Mouse (Mus musculus) heart, embryonic 13.5 days (tissue): ENCODE measurements at regions not wholly inside any gene's neighbourhood (a gene's known extent, or its start where the extent isn't known, plus 50 kb on each side); places are given as distances from the start of the nearest gene placed in this dataset.

ENCODE experiments used
- ATAC-seq: fragments of 200-750 bp; cut with Nextera tagmentation; 2 replicates; pipeline ENCODE4 v1.8.0; 2017; ENCODE audit warnings: moderate TSS enrichment; ENCODE audit not compliant: insufficient number of reproducible peaks, low FRiP score, low TSS enrichment; ENCODE audit errors: extremely low read depth
- H3K27ac ChIP-seq: fragments of 300-500 bp; sonication (generic); replicated peaks from 2 replicates; pipeline ENCODE4 v1.5.1; 2015; ENCODE audit warnings: moderate library complexity, mild to moderate bottlenecking, inconsistent platforms
- H3K27me3 ChIP-seq: fragments of 300-500 bp; sonication (generic); replicated peaks from 2 replicates; pipeline ENCODE4 v1.6.1; 2015; ENCODE audit warnings: mild to moderate bottlenecking, inconsistent platforms
- H3K36me3 ChIP-seq: fragments of 300-500 bp; sonication (generic); 2 replicates; pipeline ENCODE4 v1.6.1; 2015; ENCODE audit warnings: mild to moderate bottlenecking, inconsistent platforms
- H3K4me1 ChIP-seq: fragments of 300-500 bp; sonication (generic); 2 replicates; pipeline ENCODE4 v1.6.1; 2015; ENCODE audit warnings: inconsistent platforms
- H3K4me2 ChIP-seq: fragments of 300-500 bp; sonication (generic); 2 replicates; pipeline ENCODE4 v1.6.1; 2015; ENCODE audit warnings: inconsistent platforms, mild to moderate bottlenecking, moderate library complexity
- H3K4me3 ChIP-seq: fragments of 300-500 bp; sonication (generic); 2 replicates; pipeline ENCODE4 v1.5.1; 2015; ENCODE audit warnings: moderate library complexity, mild to moderate bottlenecking, inconsistent platforms
- H3K9ac ChIP-seq: fragments of 300-500 bp; sonication (generic); 2 replicates; pipeline ENCODE4 v1.6.1; 2015; ENCODE audit warnings: inconsistent platforms, mild to moderate bottlenecking, moderate library complexity
- H3K9me3 ChIP-seq: fragments of 300-500 bp; sonication (generic); 2 replicates; pipeline ENCODE4 v1.6.1; 2016; ENCODE audit warnings: inconsistent platforms
- WGBS: fragments of 180-500 bp; shearing (Covaris S2); methylation state at CpG from one replicate; pipeline ENCODE4 v1.1.7; 2015; ENCODE audit warnings: mixed read lengths; 5-methylcytosine and 5-hydroxymethylcytosine counted together

GRCm38 (mm10) chr1:165086131-165086530, 74.4 kb downstream of the Tbx19 start:
- no peak for ATAC-seq
- no peaks in the 10 kb centered on the region for H3K27me3 ChIP-seq
- no peak overlapping the region for H3K9ac ChIP-seq
- H3K4me3 ChIP-seq, result no peak overlapping the region
- no peaks in the 10 kb centered on the region for H3K36me3 ChIP-seq
- H3K4me1 ChIP-seq, result peaks cover 18% of the 10 kb centered on the region
- 82% methylated on average over 3 of the region's 3 CpGs for WGBS
- 0 out of 2 replicates have a peak, but pooled peaks cover 6% of the 10 kb centered on the region for H3K9me3 ChIP-seq
- H3K4me2 ChIP-seq, result no peak overlapping the region
- no peak overlapping the region for H3K27ac ChIP-seq

- Histone ChIP-seq H3K9me3 (0 out of 2 replicates have a peak, but pooled peaks cover 7% of the 10 kb centered on the region), H3K36me3 (no peaks in the 10 kb centered on the region), H3K4me3 (no peak overlapping the region), H3K4me1 (peaks cover 10% of the 10 kb centered on the region), H3K27me3 (no peaks in the 10 kb centered on the region), H3K27ac (no peak overlapping the region), H3K9ac (no peak overlapping the region), H3K4me2 (no peak overlapping the region)
- ATAC-seq, result no peak
- WGBS, result 86% methylated on average over 9 of the region's 9 CpGs
Observed at GRCm38 (mm10) chr1:165084753-165085152, 75.8 kb downstream of the Tbx19 start.

GRCm38 (mm10) chr1:165084179-165084578, 76.4 kb downstream of the Tbx19 start:
- no peaks in the 10 kb centered on the region for H3K27me3 ChIP-seq
- H3K27ac ChIP-seq, result no peak overlapping the region
- 75% methylated on average over 6 of the region's 6 CpGs for WGBS
- H3K9ac ChIP-seq, result no peak overlapping the region
- peaks cover 8% of the 10 kb centered on the region; the same call in 1 of the 2 replicates for H3K9me3 ChIP-seq
- no peaks in the 10 kb centered on the region for H3K36me3 ChIP-seq
- H3K4me3 ChIP-seq, result no peak overlapping the region
- H3K4me1 ChIP-seq, result peaks cover 4% of the 10 kb centered on the region
- ATAC-seq, result no peak
- H3K4me2 ChIP-seq, result no peak overlapping the region

GRCm38 (mm10) chr1:165080351-165080750, 80.2 kb downstream of the Tbx19 start:
- 82% methylated on average over 9 of the region's 9 CpGs for WGBS
- no peak overlapping the region for H3K4me3 ChIP-seq
- H3K4me2 ChIP-seq, result no peak overlapping the region
- no peak for ATAC-seq
- no peaks in the 10 kb centered on the region for H3K27me3 ChIP-seq
- H3K9ac ChIP-seq, result no peak overlapping the region
- H3K9me3 ChIP-seq, result peaks cover 12% of the 10 kb centered on the region; the same call in 1 of the 2 replicates
- peaks cover 17% of the 10 kb centered on the region for H3K4me1 ChIP-seq
- H3K36me3 ChIP-seq, result no peaks in the 10 kb centered on the region
- H3K27ac ChIP-seq, result no peak overlapping the region

GRCm38 (mm10) chr1:165077313-165077712, 83.3 kb downstream of the Tbx19 start:
- no peaks in the 10 kb centered on the region for H3K36me3 ChIP-seq
- H3K9ac ChIP-seq, result no peak overlapping the region
- no peak overlapping the region for H3K4me2 ChIP-seq
- no peak overlapping the region for H3K27ac ChIP-seq
- peaks cover 12% of the 10 kb centered on the region; the same call in 1 of the 2 replicates for H3K9me3 ChIP-seq
- WGBS, result 62% methylated on average over 4 of the region's 4 CpGs
- H3K4me1 ChIP-seq, result peaks cover 20% of the 10 kb centered on the region
- H3K4me3 ChIP-seq, result no peak overlapping the region
- no peaks in the 10 kb centered on the region for H3K27me3 ChIP-seq
- ATAC-seq, result no peak

GRCm38 (mm10) chr1:165075301-165076082, 85.1 kb downstream of the Tbx19 start:
- WGBS, result 46% methylated on average over 5 of the region's 5 CpGs
- no peak overlapping the region for H3K4me2 ChIP-seq
- H3K9me3 ChIP-seq, result peaks cover 5% of the 10 kb centered on the region; the same call in 1 of the 2 replicates
- peak overlapping the region; percentile 11; the same call in 1 of the 2 replicates for H3K9ac ChIP-seq
- H3K27me3 ChIP-seq, result no peaks in the 10 kb centered on the region
- H3K4me3 ChIP-seq, result no peak overlapping the region
- no peaks in the 10 kb centered on the region for H3K36me3 ChIP-seq
- ATAC-seq, result no peak
- peaks cover 20% of the 10 kb centered on the region for H3K4me1 ChIP-seq
- peak overlapping the region; percentile 24 for H3K27ac ChIP-seq

GRCm38 (mm10) chr1:165071831-165072491, 88.6 kb downstream of the Tbx19 start:
- Histone ChIP-seq H3K9ac (no peak overlapping the region), H3K27ac (no peak overlapping the region), H3K27me3 (no peaks in the 10 kb centered on the region), H3K4me2 (no peak overlapping the region), H3K4me3 (no peak overlapping the region), H3K36me3 (no peaks in the 10 kb centered on the region), H3K4me1 (peaks cover 14% of the 10 kb centered on the region), H3K9me3 (no peaks in the 10 kb centered on the region)
- 80% methylated on average over 4 of the region's 4 CpGs for WGBS
- ATAC-seq, result no peak

GRCm38 (mm10) chr1:165064981-165065380, 95.6 kb downstream of the Tbx19 start:
- Histone ChIP-seq H3K9ac (no peak overlapping the region), H3K27ac (no peak overlapping the region), H3K9me3 (no peaks in the 10 kb centered on the region), H3K4me3 (no peak overlapping the region), H3K4me2 (no peak overlapping the region), H3K27me3 (no peaks in the 10 kb centered on the region), H3K4me1 (no peaks in the 10 kb centered on the region), H3K36me3 (no peaks in the 10 kb centered on the region)
- ATAC-seq, result no peak
- WGBS, result 86% methylated on average over 5 of the region's 5 CpGs

GRCm38 (mm10) chr1:165062813-165063492, 97.6 kb downstream of the Tbx19 start:
- Histone ChIP-seq H3K27me3 (no peaks in the 10 kb centered on the region), H3K4me3 (no peak overlapping the region), H3K9me3 (no peaks in the 10 kb centered on the region), H3K27ac (no peak overlapping the region), H3K4me2 (no peak overlapping the region), H3K36me3 (no peaks in the 10 kb centered on the region), H3K9ac (no peak overlapping the region), H3K4me1 (no peaks in the 10 kb centered on the region)
- no peak for ATAC-seq
- WGBS, result 74% methylated on average over 8 of the region's 8 CpGs

- Histone ChIP-seq H3K9ac (no peak overlapping the region), H3K4me1 (no peaks in the 10 kb centered on the region), H3K4me2 (no peak overlapping the region), H3K27me3 (no peaks in the 10 kb centered on the region), H3K27ac (no peak overlapping the region), H3K9me3 (no peaks in the 10 kb centered on the region), H3K36me3 (no peaks in the 10 kb centered on the region), H3K4me3 (no peak overlapping the region)
- ATAC-seq, result no peak
- whole genome bisulfite sequencing, result 47% methylated on average over 3 of the region's 3 CpGs
Observed at GRCm38 (mm10) chr1:165061420-165061819, 99.2 kb downstream of the Tbx19 start.

GRCm38 (mm10) chr1:165054245-165054644, 106.3 kb downstream of the Tbx19 start:
- Histone ChIP-seq H3K36me3 (no peaks in the 10 kb centered on the region), H3K9ac (no peak overlapping the region), H3K4me1 (0 out of 2 replicates have a peak, but pooled peaks cover 3% of the 10 kb centered on the region), H3K4me2 (no peak overlapping the region), H3K9me3 (no peaks in the 10 kb centered on the region), H3K4me3 (no peak overlapping the region), H3K27ac (no peak overlapping the region), H3K27me3 (no peaks in the 10 kb centered on the region)
- 86% methylated on average over 6 of the region's 6 CpGs for WGBS
- no peak for ATAC-seq
